Mouse (Mus musculus) olfactory bulb, adult 2 months (tissue): ENCODE results near the gene Atp6v1a.

Experiments
- CTCF ChIP-seq: fragments of 200-500 bp; IDR thresholded peaks from 2 replicates; pipeline ENCODE4 v1.5.1; 2012; ENCODE audit warnings: low read depth, mild to moderate bottlenecking, low read length, moderate library complexity; ENCODE audit not compliant: insufficient read depth
- POLR2A ChIP-seq: fragments of 200-500 bp; IDR thresholded peaks from 2 replicates; pipeline ENCODE4 v1.6.1; 2012; ENCODE audit warnings: mild to moderate bottlenecking, low read depth, low read length, moderate library complexity; ENCODE audit not compliant: insufficient read depth

GRCm38 (mm10) chr16:44119753-44120501 lies 19.6 kb downstream of the Atp6v1a start:
- TF ChIP-seq POLR2A (no peak), CTCF (no peak)
